Mouse (Mus musculus) adrenal gland, postnatal 4 days (tissue): ENCODE results near the gene Gab3. TPM values are rescaled to one million over a fixed set of nuclear protein-coding genes. Genes with fewer than 3 reads are reported as not detected.

ENCODE experiments used
- DNase-seq, 2 experiments: peaks; one replicate each; pipeline ENCODE4 v3.0.0; 2021 to 2022; ENCODE audit warnings: low spot score in 2 of 2, mixed read lengths in 2 of 2
- long read RNA-seq, 2 experiments: library from polyadenylated mRNA; stranded (forward); transcript quantifications; one replicate each; pipeline ENCODE4 v2.0.0; 2021
- total RNA-seq, 2 experiments: library from RNA; stranded (reverse); gene quantifications; 2 replicates each; pipeline ENCODE4 v1.2.3; 2021

Gene Gab3
- total RNA-seq, result 1 to 10 TPM; 2.5 to 3.0 TPM
- long read RNA-seq, experiment 1, partial matches to known transcripts, result 0 of 1 reads
- long read RNA-seq, experiment 1, other reads (novel, unspliced or antisense), result 0 of 1 reads
- long read RNA-seq, experiment 2, partial matches to known transcripts, result 0 of 1 reads
- long read RNA-seq, experiment 2, other reads (novel, unspliced or antisense), result 1 of 1 reads

- DNase-seq, result peak; percentile 11 to 20
Measured at GRCm38 (mm10) chrX:75084774-75085508, at the start of gene Gab3. Gene Gab3 (minus strand): TSS chrX:75085458.

GRCm38 (mm10) chrX:75130467-75131160 lies 45.4 kb upstream of the Gab3 start, which contains the start of gene Mpp1:
Gene Mpp1 (minus strand): TSS chrX:75131016.
- peak; percentile 16 to 55 for DNase-seq

GRCm38 (mm10) chrX:75129474-75129873 lies 44.2 kb upstream of the Gab3 start:
- no peak for DNase-seq

- no peak for DNase-seq
Measured at GRCm38 (mm10) chrX:75128333-75128980, 43.2 kb upstream of the Gab3 start.

GRCm38 (mm10) chrX:75126893-75127292 lies 41.6 kb upstream of the Gab3 start:
- no peak for DNase-seq

GRCm38 (mm10) chrX:75125606-75126005 lies 40.3 kb upstream of the Gab3 start:
- no peak for DNase-seq

- DNase-seq, result no peak
Measured at GRCm38 (mm10) chrX:75115550-75115949, 30.3 kb upstream of the Gab3 start.

- no peak for DNase-seq
Measured at GRCm38 (mm10) chrX:75102293-75102692, 17.0 kb upstream of the Gab3 start.

- no peak for DNase-seq
Measured at GRCm38 (mm10) chrX:75098799-75099198, 13.5 kb upstream of the Gab3 start.

- no peak for DNase-seq
Measured at GRCm38 (mm10) chrX:75096163-75096770, 11.0 kb upstream of the Gab3 start.

GRCm38 (mm10) chrX:75095369-75096162 lies 10.3 kb upstream of the Gab3 start, which contains the start of gene Dkc1:
Gene Dkc1 (plus strand): TSS chrX:75095854.
- peak; percentile 57 to 76 for DNase-seq

- DNase-seq, result no peak
Measured at GRCm38 (mm10) chrX:75085654-75086053, 396 bp upstream of the Gab3 start.

GRCm38 (mm10) chrX:75083982-75084773 lies 1.1 kb downstream of the Gab3 start:
- DNase-seq, result peak in 1 of 2 experiments; percentile 3

GRCm38 (mm10) chrX:75082351-75082750 lies 2.9 kb downstream of the Gab3 start:
- no peak for DNase-seq

GRCm38 (mm10) chrX:75056120-75056775 lies 29.0 kb downstream of the Gab3 start:
- DNase-seq, result no peak

GRCm38 (mm10) chrX:75046921-75047635 lies 38.2 kb downstream of the Gab3 start:
- DNase-seq, result peak in 1 of 2 experiments; percentile 3

- DNase-seq, result no peak
Measured at GRCm38 (mm10) chrX:75045931-75046330, 39.3 kb downstream of the Gab3 start.

- no peak for DNase-seq
Measured at GRCm38 (mm10) chrX:75044595-75044994, 40.7 kb downstream of the Gab3 start.
